Mouse (Mus musculus) embryonic facial prominence, embryonic 15.5 days (tissue): ENCODE measurements around the gene Gse1. TPM values are rescaled to one million over a fixed set of nuclear protein-coding genes. Genes with fewer than 3 reads are reported as not detected.

Experiments used
- ATAC-seq: fragments of 200-750 bp; cut with Nextera tagmentation; 2 replicates; pipeline ENCODE4 v1.8.0; 2017; ENCODE audit warnings: low read depth, moderate TSS enrichment; ENCODE audit not compliant: insufficient number of reproducible peaks, low FRiP score, low TSS enrichment
- H3K27ac ChIP-seq: fragments of 300-500 bp; sonication (generic); replicated peaks from 2 replicates; pipeline ENCODE4 v1.5.1; 2015; ENCODE audit warnings: mild to moderate bottlenecking, inconsistent platforms
- H3K27me3 ChIP-seq: fragments of 300-500 bp; sonication (generic); 2 replicates; pipeline ENCODE4 v1.6.1; 2015; ENCODE audit warnings: inconsistent platforms
- H3K36me3 ChIP-seq: fragments of 300-500 bp; sonication (generic); 2 replicates; pipeline ENCODE4 v1.6.1; 2015; ENCODE audit warnings: mild to moderate bottlenecking, inconsistent platforms
- H3K4me1 ChIP-seq: fragments of 300-500 bp; sonication (generic); 2 replicates; pipeline ENCODE4 v1.6.1; 2015; ENCODE audit warnings: inconsistent platforms
- H3K4me2 ChIP-seq: fragments of 300-500 bp; sonication (generic); replicated peaks from 2 replicates; pipeline ENCODE4 v1.6.1; 2015; ENCODE audit warnings: mild to moderate bottlenecking, inconsistent platforms
- H3K4me3 ChIP-seq: fragments of 300-500 bp; sonication (generic); replicated peaks from 2 replicates; pipeline ENCODE4 v1.5.1; 2015; ENCODE audit warnings: mild to moderate bottlenecking, inconsistent platforms
- H3K9ac ChIP-seq: fragments of 300-500 bp; sonication (generic); 2 replicates; pipeline ENCODE4 v1.6.1; 2015; ENCODE audit warnings: inconsistent platforms
- H3K9me3 ChIP-seq: fragments of 300-500 bp; sonication (generic); replicated peaks from 2 replicates; pipeline ENCODE4 v1.6.1; 2016; ENCODE audit warnings: inconsistent platforms
- WGBS: fragments of 180-500 bp; shearing (Covaris S2); methylation state at CpG from one replicate; pipeline ENCODE4 v1.1.7; 2015; 5-methylcytosine and 5-hydroxymethylcytosine counted together
- polyA plus RNA-seq: library from polyadenylated mRNA; unstranded; fragments of >200 nt; fragmentation: Nextera tagmentation; extraction: Ambion mirVana; gene quantifications from 2 replicates; pipeline ENCODE4 v1.2.1, GENCODE M21; 2015

The Gse1 gene
- polyA plus RNA-seq, 1 experiment from 2014 or later: 11.1 TPM

- Histone ChIP-seq H3K36me3 (no peaks in the 10 kb centered on the region), H3K4me2 (no peak overlapping the region), H3K27me3 (no peaks in the 10 kb centered on the region), H3K4me1 (peaks cover 85% of the 10 kb centered on the region), H3K27ac (no peak overlapping the region), H3K4me3 (no peak overlapping the region), H3K9me3 (no peaks in the 10 kb centered on the region), H3K9ac (no peak overlapping the region)
- ATAC-seq: no peak
- 61% methylated on average over 3 of the region's 3 CpGs for WGBS
These were observed 150.8 kb downstream of the Gse1 start for GRCm38 (mm10) chr8:120379015-120379414.

DNA sequence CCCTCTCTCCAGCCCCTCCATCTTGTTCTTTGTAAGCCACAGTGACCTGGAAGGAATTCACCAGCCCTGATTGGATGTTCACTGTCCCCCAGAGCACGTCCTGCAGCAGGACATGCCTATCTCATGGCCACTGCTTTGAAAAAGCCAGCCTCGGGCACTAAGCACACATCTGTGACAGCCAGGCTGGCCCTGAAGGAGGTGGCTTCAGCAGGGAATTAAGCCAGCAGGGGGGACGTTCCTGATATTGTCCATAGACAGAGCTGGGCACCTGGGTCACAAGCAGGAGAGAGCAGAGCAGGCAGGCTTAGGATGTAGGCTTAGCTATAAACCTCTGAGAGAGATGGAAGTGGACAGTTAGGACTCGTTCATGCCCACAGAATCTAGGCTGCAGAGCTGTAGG, 153.6 kb downstream of the Gse1 start:
- H3K4me3 ChIP-seq: no peak overlapping the region
- no peak overlapping the region for H3K9ac ChIP-seq
- H3K36me3 ChIP-seq: no peaks in the 10 kb centered on the region
- H3K27me3 ChIP-seq: no peaks in the 10 kb centered on the region
- WGBS: 48% methylated on average over 4 of the region's 4 CpGs
- ATAC-seq: no peak
- H3K27ac ChIP-seq: peak overlapping the region; percentile 84
- H3K9me3 ChIP-seq: no peaks in the 10 kb centered on the region
- H3K4me2 ChIP-seq: no peak overlapping the region
- peaks cover 66% of the 10 kb centered on the region for H3K4me1 ChIP-seq

GRCm38 (mm10) chr8:120382436-120383203, 154.4 kb downstream of the Gse1 start:
- H3K4me3 ChIP-seq: no peak overlapping the region
- H3K9ac ChIP-seq: no peak overlapping the region
- H3K27ac ChIP-seq: peak overlapping the region; percentile 84
- H3K9me3 ChIP-seq: no peaks in the 10 kb centered on the region
- peaks cover 58% of the 10 kb centered on the region for H3K4me1 ChIP-seq
- H3K27me3 ChIP-seq: no peaks in the 10 kb centered on the region
- 0 out of 2 replicates have a peak overlapping the region, but pooled peaks have one; percentile 15 for H3K4me2 ChIP-seq
- ATAC-seq: peak; percentile 87
- H3K36me3 ChIP-seq: no peaks in the 10 kb centered on the region
- WGBS: 41% methylated on average over 19 of the region's 19 CpGs

- WGBS: 67% methylated on average over 6 of the region's 6 CpGs
- H3K4me1 ChIP-seq: peaks cover 53% of the 10 kb centered on the region
- ATAC-seq: no peak
These were observed 154.9 kb downstream of the Gse1 start for GRCm38 (mm10) chr8:120383204-120383560.

GRCm38 (mm10) chr8:120383713-120384112, 155.5 kb downstream of the Gse1 start:
- H3K4me1 ChIP-seq: peaks cover 47% of the 10 kb centered on the region
- H3K27ac ChIP-seq: peak overlapping the region; percentile 84
- no peaks in the 10 kb centered on the region for H3K36me3 ChIP-seq
- no peaks in the 10 kb centered on the region for H3K27me3 ChIP-seq
- no peaks in the 10 kb centered on the region for H3K9me3 ChIP-seq
- no peak overlapping the region for H3K4me3 ChIP-seq
- no peak for ATAC-seq
- 54% methylated on average over 6 of the region's 6 CpGs for WGBS
- H3K4me2 ChIP-seq: no peak overlapping the region
- no peak overlapping the region for H3K9ac ChIP-seq

More at GRCm38 (mm10) chr8:120383204-120383560, 154.9 kb downstream of the Gse1 start:
- no peaks in the 10 kb centered on the region for H3K9me3 ChIP-seq
- no peaks in the 10 kb centered on the region for H3K27me3 ChIP-seq
- no peak overlapping the region for H3K9ac ChIP-seq
- H3K4me3 ChIP-seq: no peak overlapping the region
- 0 out of 2 replicates have a peak overlapping the region, but pooled peaks have one; percentile 15 for H3K4me2 ChIP-seq
- no peaks in the 10 kb centered on the region for H3K36me3 ChIP-seq
- peak overlapping the region; percentile 84 for H3K27ac ChIP-seq

DNA sequence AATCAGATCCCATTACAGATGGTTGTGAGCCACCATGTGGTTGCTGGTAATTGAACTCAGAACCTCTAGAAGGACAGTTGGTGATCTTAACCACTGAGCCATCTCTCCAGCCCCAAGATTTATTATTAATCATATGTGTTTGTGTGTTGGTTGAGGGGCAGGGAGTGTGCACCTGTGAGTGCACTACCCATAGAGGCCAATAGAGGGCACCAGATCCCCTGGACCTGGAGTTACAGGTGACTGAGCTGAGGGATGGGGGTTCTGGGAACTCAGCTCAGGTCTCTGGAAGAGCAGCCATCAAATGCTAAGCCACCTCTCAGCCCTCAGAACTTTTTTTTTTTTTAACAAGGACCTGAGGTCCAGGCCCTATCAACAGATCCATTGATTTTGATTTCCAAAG, 156.5 kb downstream of the Gse1 start:
- no peaks in the 10 kb centered on the region for H3K9me3 ChIP-seq
- H3K27me3 ChIP-seq: no peaks in the 10 kb centered on the region
- H3K27ac ChIP-seq: no peak overlapping the region
- H3K4me1 ChIP-seq: peaks cover 43% of the 10 kb centered on the region
- ATAC-seq: no peak
- H3K4me2 ChIP-seq: no peak overlapping the region
- no peak overlapping the region for H3K9ac ChIP-seq
- H3K36me3 ChIP-seq: no peaks in the 10 kb centered on the region
- H3K4me3 ChIP-seq: no peak overlapping the region

- Histone ChIP-seq H3K4me1 (peaks cover 37% of the 10 kb centered on the region), H3K36me3 (no peaks in the 10 kb centered on the region), H3K9ac (no peak overlapping the region), H3K27me3 (no peaks in the 10 kb centered on the region), H3K4me3 (no peak overlapping the region), H3K9me3 (no peaks in the 10 kb centered on the region), H3K4me2 (no peak overlapping the region), H3K27ac (no peak overlapping the region)
- no peak for ATAC-seq
- 88% methylated on average over 6 of the region's 6 CpGs for WGBS
These were observed 160.0 kb downstream of the Gse1 start for GRCm38 (mm10) chr8:120388246-120388645.

DNA sequence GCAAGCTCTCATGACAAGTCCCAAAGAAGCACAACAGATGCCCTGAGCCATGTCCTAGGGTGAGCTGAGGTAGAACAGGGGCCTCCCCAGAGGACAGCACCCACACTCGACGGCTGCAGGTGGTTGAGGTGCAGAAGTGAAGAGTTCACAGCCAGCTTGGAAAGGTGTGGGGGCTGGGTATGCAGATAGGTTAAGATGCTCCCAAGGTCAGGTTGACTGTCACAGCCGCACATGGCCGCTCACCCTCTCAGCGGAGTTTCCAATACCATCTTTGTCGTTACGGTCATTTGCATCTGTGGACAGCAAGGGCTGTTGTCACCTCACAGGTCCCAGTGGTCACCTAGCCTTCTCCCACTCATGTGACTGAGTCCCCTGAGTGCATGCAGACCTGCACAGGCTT, 162.3 kb downstream of the Gse1 start:
- Histone ChIP-seq H3K4me1 (peaks cover 38% of the 10 kb centered on the region), H3K9me3 (no peaks in the 10 kb centered on the region), H3K36me3 (no peaks in the 10 kb centered on the region), H3K27me3 (no peaks in the 10 kb centered on the region), H3K27ac (no peak overlapping the region), H3K4me2 (no peak overlapping the region), H3K9ac (no peak overlapping the region), H3K4me3 (no peak overlapping the region)
- ATAC-seq: no peak
- WGBS: 92% methylated on average over 7 of the region's 7 CpGs

GRCm38 (mm10) chr8:120391856-120392255, 163.6 kb downstream of the Gse1 start:
- Histone ChIP-seq H3K27me3 (no peaks in the 10 kb centered on the region), H3K4me2 (no peak overlapping the region), H3K36me3 (no peaks in the 10 kb centered on the region), H3K9ac (no peak overlapping the region), H3K27ac (no peak overlapping the region), H3K4me1 (peaks cover 41% of the 10 kb centered on the region), H3K4me3 (no peak overlapping the region), H3K9me3 (no peaks in the 10 kb centered on the region)
- no peak for ATAC-seq
- WGBS: 75% methylated on average over 21 of the region's 21 CpGs

DNA sequence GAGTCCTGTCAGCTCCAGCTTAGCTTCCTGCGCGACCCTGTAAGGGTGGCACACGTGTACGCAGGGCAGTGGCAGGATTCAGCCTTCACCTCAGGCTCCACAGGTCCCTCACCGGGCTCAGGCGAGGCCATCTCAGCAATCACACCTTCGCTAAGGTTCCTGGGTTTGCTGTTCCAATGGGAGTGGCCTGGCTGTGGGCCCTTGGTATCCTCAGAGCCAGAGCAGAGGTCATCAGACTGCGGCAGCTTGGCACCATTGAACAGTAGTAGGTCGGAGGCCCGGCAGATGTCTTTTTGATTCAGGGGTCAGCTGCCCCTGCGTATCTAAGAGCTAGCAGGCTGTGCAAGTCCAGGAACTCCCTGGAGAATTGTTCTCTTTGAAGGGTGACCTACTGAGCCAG, 164.8 kb downstream of the Gse1 start:
- no peaks in the 10 kb centered on the region for H3K36me3 ChIP-seq
- H3K27me3 ChIP-seq: no peaks in the 10 kb centered on the region
- ATAC-seq: no peak
- 84% methylated on average over 11 of the region's 11 CpGs for WGBS
- no peaks in the 10 kb centered on the region for H3K9me3 ChIP-seq
- H3K9ac ChIP-seq: no peak overlapping the region
- no peak overlapping the region for H3K4me2 ChIP-seq
- H3K4me3 ChIP-seq: no peak overlapping the region
- H3K27ac ChIP-seq: 0 out of 2 replicates have a peak overlapping the region, but pooled peaks have one; percentile 22
- H3K4me1 ChIP-seq: peaks cover 54% of the 10 kb centered on the region

DNA sequence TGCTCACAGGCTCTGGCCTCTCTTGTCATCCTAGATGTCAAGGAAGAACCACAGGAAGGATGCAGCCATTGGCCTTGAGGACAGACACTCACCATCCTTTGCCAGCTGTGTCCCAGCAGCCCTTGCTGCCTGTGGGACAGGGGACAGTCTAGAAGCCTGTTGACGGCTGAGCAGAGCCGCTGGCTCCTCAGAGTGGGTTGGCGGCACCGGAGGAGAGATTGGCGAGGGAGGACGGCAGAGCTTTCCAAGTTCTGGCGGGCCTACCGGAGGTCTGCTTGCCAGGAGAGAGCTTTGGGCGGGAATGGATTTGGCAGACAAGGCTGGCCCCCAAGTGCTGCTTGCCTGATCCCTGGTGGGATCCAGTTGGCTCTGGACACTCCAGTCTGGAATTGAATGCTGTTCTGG, 165.6 kb downstream of the Gse1 start:
- Histone ChIP-seq H3K36me3 (no peaks in the 10 kb centered on the region), H3K9me3 (no peaks in the 10 kb centered on the region), H3K4me2 (no peak overlapping the region), H3K4me1 (peaks cover 62% of the 10 kb centered on the region), H3K27me3 (no peaks in the 10 kb centered on the region), H3K27ac (peak overlapping the region; percentile 65), H3K4me3 (no peak overlapping the region), H3K9ac (no peak overlapping the region)
- ATAC-seq: no peak
- 42% methylated on average over 9 of the region's 9 CpGs for WGBS

- no peak for ATAC-seq
- H3K4me1 ChIP-seq: peaks cover 73% of the 10 kb centered on the region
- no peak overlapping the region for H3K4me2 ChIP-seq
- no peak overlapping the region for H3K4me3 ChIP-seq
- H3K9me3 ChIP-seq: no peaks in the 10 kb centered on the region
- no peaks in the 10 kb centered on the region for H3K27me3 ChIP-seq
- no peak overlapping the region for H3K9ac ChIP-seq
- 90% methylated on average over 3 of the region's 3 CpGs for WGBS
- H3K36me3 ChIP-seq: no peaks in the 10 kb centered on the region
- H3K27ac ChIP-seq: no peak overlapping the region
These were observed 167.6 kb downstream of the Gse1 start for GRCm38 (mm10) chr8:120395892-120396291.
